8 mouse cellular contexts compared by ENCODE assay signal in the genomic region with DNA sequence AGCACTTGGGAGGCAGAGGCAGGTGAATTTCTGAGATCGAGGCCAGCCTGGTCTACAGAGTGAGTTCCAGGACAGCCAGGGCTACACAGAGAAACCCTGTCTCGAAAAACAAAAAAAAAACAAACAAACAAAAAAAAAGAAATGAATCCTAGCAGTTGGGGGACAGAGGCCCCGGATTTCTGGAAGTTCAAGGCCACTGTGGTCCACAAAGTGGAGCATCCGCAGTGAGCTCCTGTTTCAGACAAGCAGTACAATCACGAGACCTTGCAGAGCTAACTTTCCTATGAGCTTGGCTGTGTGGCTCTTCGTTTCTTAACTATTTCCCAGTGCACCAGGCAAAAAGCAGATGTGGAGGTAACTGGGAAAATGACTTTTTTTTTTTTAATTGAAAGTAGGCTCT. TPM values are rescaled to one million over a fixed set of nuclear protein-coding genes. Genes with fewer than 3 reads are reported as not detected.
DNase-seq lines count a peak whose midpoint lies in the region; ATAC-seq and TF ChIP-seq lines count a peak whose summit lies in the region.
"Not testable (repeated sequence)": the region's sequence is repeated elsewhere in the genome, so short reads cannot be mapped to it uniquely, and the experiment has no call there.

No protein-coding gene starts in this region.

- 84% methylated on average over 6 of the region's 6 CpGs for WGBS in embryonic facial prominence, embryonic 11.5 days
- 89% methylated on average over 6 of the region's 6 CpGs for whole genome bisulfite sequencing in forebrain, postnatal 0 days
- WGBS in hindbrain, embryonic 13.5 days, result 88% methylated on average over 6 of the region's 6 CpGs
- 83% methylated on average over 6 of the region's 6 CpGs for whole genome bisulfite sequencing in kidney, postnatal 0 days
- WGBS in liver, embryonic 15.5 days (ENCODE audit: insufficient replicate concordance), result 32% methylated on average over 6 of the region's 6 CpGs
- 91% methylated on average over 6 of the region's 6 CpGs for WGBS in midbrain, embryonic 14.5 days
- 72% methylated on average over 6 of the region's 6 CpGs for WGBS in stomach, embryonic 15.5 days

- DNase-seq in CH12.LX (ENCODE audit: extremely low read depth); embryonic facial prominence, embryonic 11.5 days (ENCODE audit: low spot score); forebrain, postnatal 0 days; kidney, postnatal 0 days (ENCODE audit: low spot score); midbrain, embryonic 14.5 days: not testable (repeated sequence)

- H3K9me3 ChIP-seq in CH12.LX (replicated peaks; ENCODE audit: low read length); embryonic facial prominence, embryonic 11.5 days (replicated peaks; ENCODE audit: control insufficient read depth, low read length); forebrain, postnatal 0 days (ENCODE audit: low read length); hindbrain, embryonic 13.5 days; kidney, postnatal 0 days (replicated peaks; ENCODE audit: low read length); liver, embryonic 15.5 days (replicated peaks); midbrain, embryonic 14.5 days (ENCODE audit: control insufficient read depth, low read length); stomach, embryonic 15.5 days: not testable (repeated sequence)

- H3K79me2 ChIP-seq in CH12.LX (replicated peaks; ENCODE audit: control insufficient read depth, extremely low read depth, insufficient read depth, poor library complexity, severe bottlenecking), result peaks cover 46% of the 10 kb centered on the region

- TF ChIP-seq POLR2A in CH12.LX (IDR thresholded peaks at IDR 0.05; ENCODE audit: low read depth, low read length), result peak; percentile 23; the same call in 1 of the 2 replicates

- 0 out of 2 replicates have a peak overlapping the region, but pooled peaks have one; percentile 88 for H3K27ac ChIP-seq in CH12.LX (ENCODE audit: insufficient read depth, low read depth)
- not testable (repeated sequence) for H3K27ac ChIP-seq in embryonic facial prominence, embryonic 11.5 days (replicated peaks; ENCODE audit: low read depth, low read length)
- H3K27ac ChIP-seq in forebrain, postnatal 0 days (ENCODE audit: low read depth, low read length), result peak overlapping the region; percentile 96; the same call in 1 of the 2 replicates
- peak overlapping the region; percentile 98 for H3K27ac ChIP-seq in hindbrain, embryonic 13.5 days
- H3K27ac ChIP-seq in kidney, postnatal 0 days, result peak overlapping the region; percentile 93; the same call in 1 of the 2 replicates
- H3K27ac ChIP-seq in liver, embryonic 15.5 days (replicated peaks), result peak overlapping the region; percentile 100
- H3K27ac ChIP-seq in midbrain, embryonic 14.5 days (replicated peaks; ENCODE audit: low read depth, low read length), result peak overlapping the region; percentile 95; the same call in 1 of the 2 replicates
- H3K27ac ChIP-seq in stomach, embryonic 15.5 days, result peak overlapping the region; percentile 99

- H3K9ac ChIP-seq in CH12.LX (ENCODE audit: insufficient read depth, low read depth), result peak overlapping the region; percentile 94
- H3K9ac ChIP-seq in embryonic facial prominence, embryonic 11.5 days (replicated peaks; ENCODE audit: low read length), result peak overlapping the region; percentile 99; the same call in 1 of the 2 replicates
- H3K9ac ChIP-seq in forebrain, postnatal 0 days, result peak overlapping the region; percentile 74
- H3K9ac ChIP-seq in hindbrain, embryonic 13.5 days, result peak overlapping the region; percentile 96
- not testable (repeated sequence) for H3K9ac ChIP-seq in kidney, postnatal 0 days (ENCODE audit: low read depth, low read length); midbrain, embryonic 14.5 days (replicated peaks; ENCODE audit: low read length); stomach, embryonic 15.5 days
- H3K9ac ChIP-seq in liver, embryonic 15.5 days, result peak overlapping the region; percentile 97

- TF ChIP-seq RAD21 in CH12.LX (IDR thresholded peaks at IDR 0.05; ENCODE audit: low read depth, low read length), result not testable (repeated sequence)

- not testable (repeated sequence) for TF ChIP-seq EP300 in CH12.LX (IDR thresholded peaks at IDR 0.05; ENCODE audit: low read length)

- TF ChIP-seq CTCF in CH12.LX (conservative IDR thresholded peaks at IDR 0.05 in 1 of 2, IDR thresholded peaks at IDR 0.05 in 1 of 2; ENCODE audit: low read depth in 2 of 2, low read length in 2 of 2); forebrain, postnatal 0 days (IDR thresholded peaks at IDR 0.05; ENCODE audit: low read depth); kidney, postnatal 0 days (IDR thresholded peaks at IDR 0.05; ENCODE audit: low read depth): not testable (repeated sequence)

- H3K36me3 ChIP-seq in CH12.LX (replicated peaks in 1 of 2; ENCODE audit: control insufficient read depth in 1 of 2, insufficient read depth in 1 of 2, low read length in 1 of 2), result peaks cover 47 to 61% of the 10 kb centered on the region in 2 experiments
- H3K36me3 ChIP-seq in embryonic facial prominence, embryonic 11.5 days (replicated peaks; ENCODE audit: control insufficient read depth, insufficient read depth, low read depth, low read length), result not testable (repeated sequence)
- peaks cover 36% of the 10 kb centered on the region for H3K36me3 ChIP-seq in forebrain, postnatal 0 days (ENCODE audit: insufficient read depth)
- peaks cover 45% of the 10 kb centered on the region for H3K36me3 ChIP-seq in hindbrain, embryonic 13.5 days
- peaks cover 15% of the 10 kb centered on the region for H3K36me3 ChIP-seq in kidney, postnatal 0 days (ENCODE audit: insufficient read depth, low read length)
- peaks cover 58% of the 10 kb centered on the region for H3K36me3 ChIP-seq in liver, embryonic 15.5 days (replicated peaks)
- peaks cover 46% of the 10 kb centered on the region for H3K36me3 ChIP-seq in midbrain, embryonic 14.5 days (ENCODE audit: control insufficient read depth, insufficient read depth, low read length)
- peaks cover 27% of the 10 kb centered on the region for H3K36me3 ChIP-seq in stomach, embryonic 15.5 days

- not testable (repeated sequence) for H3K27me3 ChIP-seq in CH12.LX (replicated peaks); embryonic facial prominence, embryonic 11.5 days (ENCODE audit: control insufficient read depth, insufficient read depth, low read length); forebrain, postnatal 0 days (ENCODE audit: insufficient read depth, low read length); hindbrain, embryonic 13.5 days; kidney, postnatal 0 days (ENCODE audit: insufficient read depth, low read length); liver, embryonic 15.5 days; midbrain, embryonic 14.5 days (ENCODE audit: control insufficient read depth, insufficient read depth, low read length); stomach, embryonic 15.5 days (replicated peaks)

- peaks cover 24 to 49% of the 10 kb centered on the region in 2 experiments for H3K4me1 ChIP-seq in CH12.LX (ENCODE audit: control insufficient read depth in 1 of 2, insufficient read depth in 2 of 2)
- not testable (repeated sequence) for H3K4me1 ChIP-seq in embryonic facial prominence, embryonic 11.5 days (ENCODE audit: control insufficient read depth, insufficient read depth, low read length); kidney, postnatal 0 days (replicated peaks; ENCODE audit: insufficient read depth, low read length)
- H3K4me1 ChIP-seq in forebrain, postnatal 0 days (ENCODE audit: insufficient read depth), result peaks cover 13% of the 10 kb centered on the region; the same call in 1 of the 2 replicates
- peaks cover 31% of the 10 kb centered on the region for H3K4me1 ChIP-seq in hindbrain, embryonic 13.5 days (replicated peaks)
- peaks cover 54% of the 10 kb centered on the region for H3K4me1 ChIP-seq in liver, embryonic 15.5 days (replicated peaks)
- H3K4me1 ChIP-seq in midbrain, embryonic 14.5 days (ENCODE audit: control insufficient read depth, insufficient read depth, low read length), result peaks cover 15% of the 10 kb centered on the region
- H3K4me1 ChIP-seq in stomach, embryonic 15.5 days, result peaks cover 26% of the 10 kb centered on the region

- not testable (repeated sequence) for ATAC-seq in embryonic facial prominence, embryonic 11.5 days (replicated peaks; ENCODE audit: insufficient number of reproducible peaks, low FRiP score, low TSS enrichment, low read depth); forebrain, postnatal 0 days; hindbrain, embryonic 13.5 days (ENCODE audit: low FRiP score); kidney, postnatal 0 days (replicated peaks; ENCODE audit: low FRiP score, low read depth); liver, embryonic 15.5 days (ENCODE audit: insufficient read depth); midbrain, embryonic 14.5 days (ENCODE audit: low FRiP score, low TSS enrichment); stomach, embryonic 15.5 days (ENCODE audit: insufficient read depth, low FRiP score, low read depth)

- in situ Hi-C loops in CH12.LX (cut with MboI; ENCODE audit: low pct_ligation_motif_present, low pct_unique_long_range_greater_than_20kb, low sequenced_read_pairs), result not testable (repeated sequence)

- dilution Hi-C loops in CH12.LX (cut with MboI; ENCODE audit: extremely low pct_ligation_motif_present, extremely low pct_unique_long_range_greater_than_20kb, low sequenced_read_pairs), result not testable (repeated sequence)

- H3K4me2 ChIP-seq in CH12.LX (ENCODE audit: insufficient read depth, low read depth, poor library complexity, severe bottlenecking), result peak overlapping the region; percentile 57
- H3K4me2 ChIP-seq in embryonic facial prominence, embryonic 11.5 days (ENCODE audit: low read depth, low read length), result peak overlapping the region; percentile 32
- peak overlapping the region; percentile 95 for H3K4me2 ChIP-seq in forebrain, postnatal 0 days (ENCODE audit: low read depth)
- peak overlapping the region; percentile 96 for H3K4me2 ChIP-seq in hindbrain, embryonic 13.5 days
- peak overlapping the region; percentile 95 for H3K4me2 ChIP-seq in kidney, postnatal 0 days (ENCODE audit: low read length)
- peak overlapping the region; percentile 85 for H3K4me2 ChIP-seq in liver, embryonic 15.5 days
- peak overlapping the region; percentile 94 for H3K4me2 ChIP-seq in midbrain, embryonic 14.5 days (ENCODE audit: low read length)
- peak overlapping the region; percentile 88 for H3K4me2 ChIP-seq in stomach, embryonic 15.5 days

- H3K4me3 ChIP-seq in CH12.LX (replicated peaks in 1 of 3; ENCODE audit: low read depth in 2 of 3, low read length in 2 of 3, poor library complexity in 1 of 3), result peak overlapping the region; percentile 83 to 98 (median 87)
- H3K4me3 ChIP-seq in embryonic facial prominence, embryonic 11.5 days (ENCODE audit: low read depth, low read length), result peak overlapping the region; percentile 99
- H3K4me3 ChIP-seq in forebrain, postnatal 0 days (ENCODE audit: low read depth, low read length), result peak overlapping the region; percentile 65; the same call in 1 of the 2 replicates
- peak overlapping the region; percentile 96 for H3K4me3 ChIP-seq in hindbrain, embryonic 13.5 days
- peak overlapping the region; percentile 84 for H3K4me3 ChIP-seq in kidney, postnatal 0 days (replicated peaks; ENCODE audit: low read depth, low read length)
- H3K4me3 ChIP-seq in liver, embryonic 15.5 days (replicated peaks), result peak overlapping the region; percentile 97
- peak overlapping the region; percentile 96 for H3K4me3 ChIP-seq in midbrain, embryonic 14.5 days (replicated peaks; ENCODE audit: low read depth, low read length)
- peak overlapping the region; percentile 74 for H3K4me3 ChIP-seq in stomach, embryonic 15.5 days (replicated peaks)

RNA-seq across cellular contexts. Expression of a gene that starts 0.6 kb away (rescaled TPM):
- total RNA-seq in CH12.LX (2012; rRNA removed) (3,341 and 3,407 TPM in 2 replicates), CH12.LX (2014; rRNA removed) (1,091 and 1,181 TPM in 2 replicates)
- 1,199 and 1,372 TPM in 2 replicates for polyA plus RNA-seq in CH12.LX (2012; ENCODE audit: insufficient read length, low read depth)
- 783 and 884 TPM in 2 replicates for polyA plus RNA-seq in embryonic facial prominence, embryonic 11.5 days (2014; fragmentation: Nextera tagmentation; extraction: Ambion mirVana)
- 459 and 595 TPM in 2 replicates for total RNA-seq in forebrain, postnatal 0 days (2014; rRNA removed)
- polyA plus RNA-seq in forebrain, postnatal 0 days (2015; fragmentation: Nextera tagmentation; extraction: Ambion mirVana), result 808 and 1,035 TPM in 2 replicates
- 715 and 758 TPM in 2 replicates for polyA plus RNA-seq in hindbrain, embryonic 13.5 days (2015; fragmentation: Nextera tagmentation; extraction: Ambion mirVana)
- 1,111 and 1,265 TPM in 2 replicates for polyA plus RNA-seq in kidney, postnatal 0 days (2015; fragmentation: Nextera tagmentation; extraction: Ambion mirVana)
- polyA plus RNA-seq in liver, embryonic 15.5 days (2015; fragmentation: Nextera tagmentation; extraction: Ambion mirVana), result 466 and 562 TPM in 2 replicates
- 696 and 821 TPM in 2 replicates for polyA plus RNA-seq in midbrain, embryonic 14.5 days (2014; fragmentation: Nextera tagmentation; extraction: Ambion mirVana)
- polyA plus RNA-seq in stomach, embryonic 15.5 days (2015; fragmentation: Nextera tagmentation; extraction: Ambion mirVana), result 843 and 950 TPM in 2 replicates

RNA-seq across cellular contexts. Expression of a gene that starts 4.6 kb away (rescaled TPM):
- total RNA-seq in CH12.LX (2012; rRNA removed), result 87.3 and 90.0 TPM in 2 replicates
- 43.3 and 47.8 TPM in 2 replicates for total RNA-seq in CH12.LX (2014; rRNA removed)
- polyA plus RNA-seq in CH12.LX (2012; ENCODE audit: insufficient read length, low read depth), result 38.4 and 59.9 TPM in 2 replicates
- 126 and 140 TPM in 2 replicates for polyA plus RNA-seq in embryonic facial prominence, embryonic 11.5 days (2014; fragmentation: Nextera tagmentation; extraction: Ambion mirVana)
- total RNA-seq in forebrain, postnatal 0 days (2014; rRNA removed), result 130 and 148 TPM in 2 replicates
- 200 and 247 TPM in 2 replicates for polyA plus RNA-seq in forebrain, postnatal 0 days (2015; fragmentation: Nextera tagmentation; extraction: Ambion mirVana)
- 147 and 148 TPM in 2 replicates for polyA plus RNA-seq in hindbrain, embryonic 13.5 days (2015; fragmentation: Nextera tagmentation; extraction: Ambion mirVana)
- 140 TPM in 2 replicates for polyA plus RNA-seq in kidney, postnatal 0 days (2015; fragmentation: Nextera tagmentation; extraction: Ambion mirVana)
- polyA plus RNA-seq in liver, embryonic 15.5 days (2015; fragmentation: Nextera tagmentation; extraction: Ambion mirVana), result 58.0 and 60.5 TPM in 2 replicates
- 152 and 190 TPM in 2 replicates for polyA plus RNA-seq in midbrain, embryonic 14.5 days (2014; fragmentation: Nextera tagmentation; extraction: Ambion mirVana)
- polyA plus RNA-seq in stomach, embryonic 15.5 days (2015; fragmentation: Nextera tagmentation; extraction: Ambion mirVana), result 125 and 130 TPM in 2 replicates

RNA-seq across cellular contexts. Expression of a gene that starts 16.4 kb away (rescaled TPM):
- 246 and 266 TPM in 2 replicates for total RNA-seq in CH12.LX (2012; rRNA removed)
- total RNA-seq in CH12.LX (2014; rRNA removed), result 172 and 178 TPM in 2 replicates
- polyA plus RNA-seq in CH12.LX (2012; ENCODE audit: insufficient read length, low read depth), result 176 and 178 TPM in 2 replicates
- polyA plus RNA-seq in embryonic facial prominence, embryonic 11.5 days (2014; fragmentation: Nextera tagmentation; extraction: Ambion mirVana), result 175 and 196 TPM in 2 replicates
- total RNA-seq in forebrain, postnatal 0 days (2014; rRNA removed), result 559 and 592 TPM in 2 replicates
- polyA plus RNA-seq in forebrain, postnatal 0 days (2015; fragmentation: Nextera tagmentation; extraction: Ambion mirVana), result 385 and 426 TPM in 2 replicates
- polyA plus RNA-seq in hindbrain, embryonic 13.5 days (2015; fragmentation: Nextera tagmentation; extraction: Ambion mirVana), result 385 and 391 TPM in 2 replicates
- polyA plus RNA-seq in kidney, postnatal 0 days (2015; fragmentation: Nextera tagmentation; extraction: Ambion mirVana), result 249 and 255 TPM in 2 replicates
- 163 and 186 TPM in 2 replicates for polyA plus RNA-seq in liver, embryonic 15.5 days (2015; fragmentation: Nextera tagmentation; extraction: Ambion mirVana)
- polyA plus RNA-seq in midbrain, embryonic 14.5 days (2014; fragmentation: Nextera tagmentation; extraction: Ambion mirVana), result 328 and 408 TPM in 2 replicates
- polyA plus RNA-seq in stomach, embryonic 15.5 days (2015; fragmentation: Nextera tagmentation; extraction: Ambion mirVana), result 292 and 304 TPM in 2 replicates

RNA-seq across cellular contexts. Expression of a gene that starts 16.6 kb away (rescaled TPM):
- total RNA-seq in CH12.LX (2012; rRNA removed), result 45.7 and 63.4 TPM in 2 replicates
- total RNA-seq in CH12.LX (2014; rRNA removed), result 67.9 and 68.0 TPM in 2 replicates
- 56.6 and 56.7 TPM in 2 replicates for polyA plus RNA-seq in CH12.LX (2012; ENCODE audit: insufficient read length, low read depth)
- 47.4 and 49.9 TPM in 2 replicates for polyA plus RNA-seq in embryonic facial prominence, embryonic 11.5 days (2014; fragmentation: Nextera tagmentation; extraction: Ambion mirVana)
- 39.1 and 43.5 TPM in 2 replicates for total RNA-seq in forebrain, postnatal 0 days (2014; rRNA removed)
- polyA plus RNA-seq in forebrain, postnatal 0 days (2015; fragmentation: Nextera tagmentation; extraction: Ambion mirVana), result 51.6 and 51.9 TPM in 2 replicates
- 47.7 and 50.5 TPM in 2 replicates for polyA plus RNA-seq in hindbrain, embryonic 13.5 days (2015; fragmentation: Nextera tagmentation; extraction: Ambion mirVana)
- 81.3 and 81.8 TPM in 2 replicates for polyA plus RNA-seq in kidney, postnatal 0 days (2015; fragmentation: Nextera tagmentation; extraction: Ambion mirVana)
- polyA plus RNA-seq in liver, embryonic 15.5 days (2015; fragmentation: Nextera tagmentation; extraction: Ambion mirVana), result 28.9 and 30.2 TPM in 2 replicates
- polyA plus RNA-seq in midbrain, embryonic 14.5 days (2014; fragmentation: Nextera tagmentation; extraction: Ambion mirVana), result 50.7 and 52.6 TPM in 2 replicates
- 58.5 and 60.1 TPM in 2 replicates for polyA plus RNA-seq in stomach, embryonic 15.5 days (2015; fragmentation: Nextera tagmentation; extraction: Ambion mirVana)

RNA-seq across cellular contexts. Expression of a gene that starts 18.2 kb away (rescaled TPM):
- total RNA-seq in CH12.LX (2012; rRNA removed) (1.1 and 1.2 TPM in 2 replicates), CH12.LX (2014; rRNA removed) (0.42 TPM in 2 replicates)
- 0.44 and 0.78 TPM in 2 replicates for polyA plus RNA-seq in CH12.LX (2012; ENCODE audit: insufficient read length, low read depth)
- 63.8 and 64.7 TPM in 2 replicates for polyA plus RNA-seq in embryonic facial prominence, embryonic 11.5 days (2014; fragmentation: Nextera tagmentation; extraction: Ambion mirVana)
- total RNA-seq in forebrain, postnatal 0 days (2014; rRNA removed), result 6.5 and 20.9 TPM in 2 replicates
- 24.6 and 34.5 TPM in 2 replicates for polyA plus RNA-seq in forebrain, postnatal 0 days (2015; fragmentation: Nextera tagmentation; extraction: Ambion mirVana)
- polyA plus RNA-seq in hindbrain, embryonic 13.5 days (2015; fragmentation: Nextera tagmentation; extraction: Ambion mirVana), result 2.2 and 2.9 TPM in 2 replicates
- polyA plus RNA-seq in kidney, postnatal 0 days (2015; fragmentation: Nextera tagmentation; extraction: Ambion mirVana), result 31.3 and 33.7 TPM in 2 replicates
- polyA plus RNA-seq in liver, embryonic 15.5 days (2015; fragmentation: Nextera tagmentation; extraction: Ambion mirVana), result 0.97 and 1.7 TPM in 2 replicates
- polyA plus RNA-seq in midbrain, embryonic 14.5 days (2014; fragmentation: Nextera tagmentation; extraction: Ambion mirVana), result 2.1 and 3.0 TPM in 2 replicates
- 2.9 and 4.1 TPM in 2 replicates for polyA plus RNA-seq in stomach, embryonic 15.5 days (2015; fragmentation: Nextera tagmentation; extraction: Ambion mirVana)

Comparison
In these comparisons a context has a peak if more than half of its experiments do, and no peak if none do; other contexts are left out.
1. H3K4me2 ChIP-seq: peak in every context shown above with its lines; median percentile 96 in hindbrain, embryonic 13.5 days; 95 in forebrain, postnatal 0 days; 95 in kidney, postnatal 0 days; 94 in midbrain, embryonic 14.5 days; 88 in stomach, embryonic 15.5 days; 85 in liver, embryonic 15.5 days; 57 in CH12.LX; 32 in embryonic facial prominence, embryonic 11.5 days.